Mouse (Mus musculus) liver, adult 2 months (tissue): ENCODE measurements at regions not wholly inside any gene's neighbourhood (a gene's known extent, or its start where the extent isn't known, plus 50 kb on each side); places are given as distances from the start of the nearest gene placed in this dataset.

Experiments
- DNase-seq: peaks from one replicate; pipeline ENCODE4 v3.0.0-alpha.2; 2011; ENCODE audit warnings: low read depth, low spot score; ENCODE audit errors: extremely low read depth
- H3K27ac ChIP-seq: fragments of 200-500 bp; replicated peaks from 2 replicates; pipeline ENCODE4 v1.5.1; 2012; ENCODE audit warnings: low read depth, mild to moderate bottlenecking, control low read depth, inconsistent platforms, low read length; ENCODE audit not compliant: insufficient read depth
- H3K27me3 ChIP-seq: fragments of 200-500 bp; 2 replicates; pipeline ENCODE4 v1.6.1; 2012; ENCODE audit warnings: mild to moderate bottlenecking, moderate library complexity, low read length, inconsistent platforms; ENCODE audit not compliant: control insufficient read depth, insufficient read depth
- H3K36me3 ChIP-seq: fragments of 200-500 bp; 2 replicates; pipeline ENCODE4 v1.6.1; 2012; ENCODE audit warnings: low read length, inconsistent platforms; ENCODE audit not compliant: control insufficient read depth, insufficient read depth
- H3K4me1 ChIP-seq: fragments of 200-500 bp; 2 replicates; pipeline ENCODE4 v1.6.1; 2011; ENCODE audit warnings: low read length; ENCODE audit not compliant: control insufficient read depth, insufficient read depth
- H3K4me3 ChIP-seq: fragments of 200-500 bp; 2 replicates; pipeline ENCODE4 v1.5.1; 2011; ENCODE audit warnings: low read depth, mild to moderate bottlenecking, control low read depth, low read length, moderate library complexity; ENCODE audit not compliant: insufficient read depth
- H3K79me2 ChIP-seq: fragments of 200-500 bp; 2 replicates; pipeline ENCODE4 v1.6.1; 2012; ENCODE audit warnings: inconsistent platforms, mild to moderate bottlenecking, low read length, moderate library complexity; ENCODE audit not compliant: control insufficient read depth, insufficient read depth
- H3K9ac ChIP-seq: fragments of 200-500 bp; 2 replicates; pipeline ENCODE4 v1.6.1; 2012; ENCODE audit warnings: low read depth, mild to moderate bottlenecking, control low read depth, inconsistent platforms, low read length
- CTCF ChIP-seq: fragments of 200-500 bp; IDR thresholded peaks from 2 replicates; pipeline ENCODE4 v1.5.1; 2011; ENCODE audit warnings: low read depth, low read length, control low read depth
- POLR2A ChIP-seq: fragments of 200-500 bp; IDR thresholded peaks from 2 replicates; pipeline ENCODE4 v1.6.1; 2011; ENCODE audit warnings: low read length, control low read depth; ENCODE audit not compliant: insufficient read depth; ENCODE audit errors: extremely low read depth
- WGBS: fragments of 180-500 bp; shearing (Covaris S2); methylation state at CpG from one replicate; pipeline ENCODE4 v1.1.7; 2018; 5-methylcytosine and 5-hydroxymethylcytosine counted together

DNA sequence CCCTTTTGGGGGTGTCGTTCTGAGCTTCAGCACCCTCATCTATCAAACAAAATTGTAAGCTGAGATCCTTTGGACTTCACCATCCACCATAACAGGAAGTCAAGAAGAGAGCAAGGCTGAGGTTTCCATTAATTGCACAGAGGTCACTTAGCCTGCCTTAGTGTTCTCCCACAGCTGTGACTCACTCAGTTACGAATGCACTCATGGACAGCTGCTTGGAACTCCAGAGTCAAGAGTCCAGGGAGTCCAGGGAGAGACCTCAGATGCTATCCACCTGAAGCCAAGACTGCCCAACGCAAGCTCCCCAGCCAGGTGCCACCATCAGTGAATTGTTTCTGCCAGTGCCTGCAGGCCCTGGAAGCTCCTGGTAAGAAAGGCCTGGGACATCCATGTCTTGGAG, 259.8 kb downstream of the Tcf7l2 start:
- Histone ChIP-seq H3K9ac (no peak overlapping the region), H3K27ac (no peak overlapping the region), H3K4me1 (no peaks in the 10 kb centered on the region), H3K36me3 (no peaks in the 10 kb centered on the region), H3K4me3 (no peak overlapping the region), H3K79me2 (no peaks in the 10 kb centered on the region), H3K27me3 (no peaks in the 10 kb centered on the region)
- TF ChIP-seq CTCF, result no peak
- TF ChIP-seq POLR2A, result no peak
- 94% methylated on average over 3 of the region's 3 CpGs for WGBS
- DNase-seq, result no peak

DNA sequence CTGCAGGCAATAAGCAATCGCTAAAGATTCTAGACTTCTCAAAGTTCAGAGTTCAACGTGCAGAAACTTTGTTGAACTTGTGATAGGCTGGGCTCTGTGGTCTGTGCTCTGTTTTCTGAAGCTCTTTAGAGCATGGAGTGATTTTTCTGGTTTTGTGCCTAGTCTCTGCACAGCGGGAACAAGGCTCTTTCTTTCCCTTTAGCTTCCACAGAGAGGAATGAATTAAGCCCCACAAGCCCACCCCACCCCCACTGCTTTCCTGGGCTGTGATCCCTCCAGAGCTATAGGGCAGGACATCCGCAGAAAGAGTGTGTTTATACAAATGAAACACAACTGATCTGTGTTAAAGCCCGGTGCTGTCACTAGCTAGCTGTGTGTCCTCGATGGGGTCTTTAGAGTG, 264.3 kb downstream of the Tcf7l2 start:
- 51% methylated on average over 6 of the region's 6 CpGs for WGBS
- no peaks in the 10 kb centered on the region for H3K36me3 ChIP-seq
- H3K4me3 ChIP-seq, result no peak overlapping the region
- H3K27me3 ChIP-seq, result no peaks in the 10 kb centered on the region
- TF ChIP-seq POLR2A (no peak), CTCF (no peak)
- H3K9ac ChIP-seq, result no peak overlapping the region
- DNase-seq, result no peak
- H3K4me1 ChIP-seq, result no peaks in the 10 kb centered on the region
- no peak overlapping the region for H3K27ac ChIP-seq
- no peaks in the 10 kb centered on the region for H3K79me2 ChIP-seq

DNA sequence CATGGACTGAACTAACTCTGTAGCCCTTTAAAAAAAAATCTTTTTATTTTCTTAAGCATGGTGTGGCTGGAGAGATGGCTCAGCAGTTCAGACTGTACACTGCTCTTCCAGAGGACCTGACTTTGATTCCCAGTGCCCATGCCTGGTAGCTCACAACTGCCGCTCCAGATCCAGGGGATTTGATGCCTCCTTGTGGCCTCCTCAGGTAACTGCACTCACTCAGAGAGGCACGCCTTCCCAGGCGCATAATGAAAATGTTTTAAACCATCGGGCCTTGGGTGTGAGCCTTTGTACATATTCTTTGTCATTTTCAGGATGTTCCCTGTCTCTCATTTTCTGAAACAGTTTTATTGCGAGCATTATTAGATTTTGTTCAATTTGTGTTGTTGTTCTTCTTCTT, 265.8 kb downstream of the Tcf7l2 start:
- Histone ChIP-seq H3K4me3 (no peak overlapping the region), H3K36me3 (no peaks in the 10 kb centered on the region), H3K27me3 (no peaks in the 10 kb centered on the region), H3K4me1 (no peaks in the 10 kb centered on the region), H3K9ac (no peak overlapping the region), H3K79me2 (no peaks in the 10 kb centered on the region), H3K27ac (no peak overlapping the region)
- TF ChIP-seq POLR2A (no peak), CTCF (peak; percentile 27)
- WGBS, result 97% methylated on average over 5 of the region's 5 CpGs
- DNase-seq, result no peak

DNA sequence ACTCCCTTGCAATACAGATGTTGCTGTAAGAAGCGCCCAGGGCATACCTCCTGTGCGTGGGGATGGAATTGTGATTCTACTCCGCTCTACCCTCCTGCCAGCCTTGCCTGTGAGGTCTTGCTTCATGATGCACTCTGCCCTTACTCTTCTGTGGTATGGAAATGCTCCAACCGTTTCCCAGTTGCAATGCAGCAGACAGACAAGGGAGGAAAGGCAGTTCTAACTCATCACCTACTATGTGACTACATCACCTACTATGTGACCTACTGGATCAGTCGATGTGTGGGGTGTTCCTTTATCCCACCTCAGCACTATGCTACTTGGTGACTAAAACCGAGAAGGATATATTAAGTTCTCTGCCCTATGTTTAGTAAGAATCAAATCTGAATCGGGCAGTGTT, 269.1 kb downstream of the Tcf7l2 start:
- no peak overlapping the region for H3K4me3 ChIP-seq
- H3K9ac ChIP-seq, result no peak overlapping the region
- no peaks in the 10 kb centered on the region for H3K79me2 ChIP-seq
- WGBS, result 85% methylated on average over 7 of the region's 7 CpGs
- TF ChIP-seq POLR2A (no peak), CTCF (no peak)
- no peak overlapping the region for H3K27ac ChIP-seq
- no peak for DNase-seq
- H3K27me3 ChIP-seq, result no peaks in the 10 kb centered on the region
- no peaks in the 10 kb centered on the region for H3K36me3 ChIP-seq
- H3K4me1 ChIP-seq, result no peaks in the 10 kb centered on the region

DNA sequence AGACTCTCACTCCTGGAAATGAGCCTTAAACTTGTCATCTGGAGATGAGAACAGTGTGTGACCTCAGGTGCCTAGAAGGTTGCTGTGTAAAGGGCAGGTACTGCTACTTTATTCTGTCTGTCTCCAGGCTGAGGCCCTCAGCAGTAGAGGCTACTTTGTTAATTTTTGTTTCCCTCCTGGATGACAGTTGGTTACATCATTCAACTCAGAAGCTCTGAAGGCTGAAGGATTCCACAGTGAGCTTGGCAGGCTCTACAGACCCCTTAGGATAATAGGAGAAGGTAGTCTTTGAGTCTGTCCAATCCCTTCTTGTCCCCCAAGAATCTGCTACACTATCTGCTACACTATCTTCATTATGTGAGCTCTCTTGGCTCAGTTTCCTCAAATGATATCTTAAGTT, 269.7 kb downstream of the Tcf7l2 start:
- no peak for DNase-seq
- Histone ChIP-seq H3K27me3 (no peaks in the 10 kb centered on the region), H3K27ac (no peak overlapping the region), H3K36me3 (no peaks in the 10 kb centered on the region), H3K9ac (no peak overlapping the region), H3K79me2 (no peaks in the 10 kb centered on the region), H3K4me3 (no peak overlapping the region), H3K4me1 (no peaks in the 10 kb centered on the region)
- TF ChIP-seq POLR2A (no peak), CTCF (no peak)

DNA sequence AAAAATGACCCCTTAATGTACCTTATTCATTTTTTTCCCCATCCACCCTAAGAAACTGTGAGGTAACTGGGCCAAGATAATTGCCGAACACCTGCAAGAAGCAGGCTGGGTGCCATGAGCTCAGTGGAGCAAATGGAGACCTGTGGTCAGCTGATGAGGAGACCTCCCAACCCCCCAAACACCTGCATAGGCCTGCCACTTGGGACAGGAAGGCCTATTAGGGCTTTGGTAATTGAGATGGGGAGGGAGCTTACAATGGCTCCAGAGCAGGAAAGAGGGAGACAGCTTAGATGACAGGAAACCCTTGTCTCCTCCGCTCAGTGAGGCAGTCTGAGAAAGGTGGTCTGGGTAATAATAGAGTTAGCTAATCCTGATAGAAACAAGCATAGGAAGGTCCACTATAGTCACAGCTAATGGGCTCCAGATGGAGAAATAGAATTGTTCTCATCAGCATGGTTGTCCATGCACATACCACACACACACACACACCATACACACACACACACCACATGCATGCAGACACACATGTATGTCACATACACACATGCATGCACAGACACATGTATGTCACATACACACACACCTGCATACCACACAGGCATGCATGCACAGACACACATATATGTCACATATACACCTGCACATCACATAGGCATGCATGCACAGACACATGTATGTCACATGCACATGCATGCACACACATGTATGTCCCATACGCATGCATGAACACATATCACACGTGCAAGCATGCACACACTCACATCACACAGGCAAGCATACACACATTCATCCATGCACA, 270.2 kb upstream of the Habp2 start:
- Histone ChIP-seq H3K4me1 (no peaks in the 10 kb centered on the region), H3K9ac (no peak overlapping the region), H3K27me3 (no peaks in the 10 kb centered on the region; the same call in 1 of the 2 replicates), H3K27ac (no peak overlapping the region), H3K4me3 (no peak overlapping the region), H3K79me2 (no peaks in the 10 kb centered on the region), H3K36me3 (no peaks in the 10 kb centered on the region)
- TF ChIP-seq POLR2A, result no peak
- no peak for DNase-seq
- WGBS, result 81% methylated on average over 4 of the region's 4 CpGs
